Mouse (Mus musculus): ENCODE measurements around the gene Syce2.

Syce2 gene

GRCm38 (mm10) chr8:84838513-84838912, 33.4 kb upstream of the Syce2 start:
- CTCF ChIA-PET = interaction anchor here in 1 of 4 experiments (1.7 kb wide), 1 partner anchor 129 kb away, joined by 5 read pairs; no protein-coding TSS in a partner anchor
- POLR2A ChIA-PET = interaction anchor here (0.5 to 26.4 kb wide), 19 partner anchors 3 to 208 kb away, joined by 3 to 705 read pairs (median 5); partner anchors contain the start of genes Calr (in 4 of the 4), Dand5 (in 2 of the 4), Farsa (in 2 of the 4) and Syce2 (in 2 of the 4)

- ChIA-PET CTCF (interaction anchor here in 2 of 4 experiments (1.0 to 1.7 kb wide), 3 partner anchors 90 to 136 kb away, joined by 3 to 5 read pairs (median 3); no protein-coding TSS in a partner anchor), POLR2A (interaction anchor here in 3 of 4 experiments (1.1 to 26.4 kb wide), 22 partner anchors 2 to 197 kb away, joined by 3 to 705 read pairs (median 7); partner anchors contain the start of genes Syce2 (in 3 of the 3), Calr (in 2 of the 3), Dand5 (in 2 of the 3) and Farsa (in 2 of the 3))
These were observed 32.5 kb upstream of the Syce2 start for GRCm38 (mm10) chr8:84839411-84839810.

- ChIA-PET CTCF (interaction anchor here in 2 of 4 experiments (1.0 to 1.1 kb wide), 2 partner anchors 90 to 135 kb away, joined by 3 read pairs; no protein-coding TSS in a partner anchor), POLR2A (interaction anchor here in 3 of 4 experiments (1.1 to 26.4 kb wide), 26 partner anchors 7 to 773 kb away, joined by 3 to 705 read pairs (median 8); partner anchors contain the start of genes Syce2 (in 3 of the 3), Farsa (in 2 of the 3), Calr (in 1 of the 3) and Dand5 (in 1 of the 3))
These were observed 32.0 kb upstream of the Syce2 start for GRCm38 (mm10) chr8:84839875-84840247.

GRCm38 (mm10) chr8:84840248-84840999, 31.5 kb upstream of the Syce2 start, which contains the start of gene Rad23a:
Gene Rad23a (minus strand): TSS chr8:84840665.
- ChIA-PET POLR2A (interaction anchor here (0.6 to 26.4 kb wide), 63 partner anchors 6 to 774 kb away, joined by 3 to 705 read pairs (median 4); partner anchors contain the start of genes Farsa (in 4 of the 4), Gcdh (in 3 of the 4), Syce2 (in 3 of the 4) and Calr (in 1 of the 4)), CTCF (interaction anchor here in 3 of 4 experiments (0.7 to 1.7 kb wide), 9 partner anchors 18 to 153 kb away, joined by 3 to 9 read pairs (median 4); partner anchors contain the start of genes Dand5 (in 1 of the 3), Nacc1 (in 1 of the 3) and Syce2 (in 1 of the 3))

- ChIA-PET POLR2A (interaction anchor here (0.6 to 26.4 kb wide), 46 partner anchors 9 to 775 kb away, joined by 3 to 705 read pairs (median 6); partner anchors contain the start of genes Farsa (in 4 of the 4), Syce2 (in 3 of the 4), Gcdh (in 2 of the 4) and Dand5 (in 1 of the 4)), CTCF (interaction anchor here in 2 of 4 experiments (0.9 to 1.7 kb wide), 6 partner anchors 19 to 154 kb away, joined by 3 to 9 read pairs (median 4); partner anchors contain the start of genes Dand5 (in 1 of the 2), Nacc1 (in 1 of the 2) and Syce2 (in 1 of the 2))
These were observed 30.4 kb upstream of the Syce2 start for GRCm38 (mm10) chr8:84841514-84841913.

DNA sequence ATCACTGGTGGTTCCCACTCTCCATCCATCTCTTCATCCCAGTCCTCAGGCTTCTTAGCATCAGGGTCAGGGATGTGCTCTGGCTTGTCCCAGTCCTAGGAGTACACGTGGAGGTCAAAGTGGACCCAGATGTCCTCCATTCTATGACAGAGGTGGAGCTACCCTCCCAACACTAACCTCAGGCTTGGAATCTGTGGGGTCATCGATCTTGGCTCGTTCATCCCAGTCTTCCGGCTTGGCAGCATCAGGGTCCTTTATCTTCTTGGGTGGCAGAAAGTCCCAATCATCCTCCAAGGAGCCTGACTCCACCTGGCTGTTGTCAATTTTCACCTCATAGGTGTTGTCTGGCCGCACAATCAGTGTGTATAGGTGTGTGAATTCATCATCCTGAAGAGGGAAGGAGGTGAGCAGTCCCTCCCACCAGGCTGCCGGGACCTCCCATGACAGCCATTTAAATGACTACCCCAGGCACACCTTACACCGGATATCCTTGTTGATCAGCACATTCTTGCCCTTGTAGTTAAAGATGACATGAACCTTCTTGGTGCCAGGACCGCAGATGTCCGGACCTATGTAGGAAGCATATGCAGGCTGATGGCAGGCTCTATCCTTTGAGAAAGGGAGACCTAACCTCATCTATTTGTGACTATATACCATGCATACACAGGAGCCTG, 27.4 kb upstream of the Syce2 start:
- POLR2A ChIA-PET = interaction anchor here in 3 of 4 experiments (0.6 to 26.4 kb wide), 18 partner anchors 9 to 238 kb away, joined by 3 to 705 read pairs (median 15); partner anchors contain the start of genes Farsa (in 3 of the 3), Syce2 (in 3 of the 3), Dand5 (in 2 of the 3) and Gadd45gip1 (in 2 of the 3)
- CTCF ChIA-PET = no interaction called here

DNA sequence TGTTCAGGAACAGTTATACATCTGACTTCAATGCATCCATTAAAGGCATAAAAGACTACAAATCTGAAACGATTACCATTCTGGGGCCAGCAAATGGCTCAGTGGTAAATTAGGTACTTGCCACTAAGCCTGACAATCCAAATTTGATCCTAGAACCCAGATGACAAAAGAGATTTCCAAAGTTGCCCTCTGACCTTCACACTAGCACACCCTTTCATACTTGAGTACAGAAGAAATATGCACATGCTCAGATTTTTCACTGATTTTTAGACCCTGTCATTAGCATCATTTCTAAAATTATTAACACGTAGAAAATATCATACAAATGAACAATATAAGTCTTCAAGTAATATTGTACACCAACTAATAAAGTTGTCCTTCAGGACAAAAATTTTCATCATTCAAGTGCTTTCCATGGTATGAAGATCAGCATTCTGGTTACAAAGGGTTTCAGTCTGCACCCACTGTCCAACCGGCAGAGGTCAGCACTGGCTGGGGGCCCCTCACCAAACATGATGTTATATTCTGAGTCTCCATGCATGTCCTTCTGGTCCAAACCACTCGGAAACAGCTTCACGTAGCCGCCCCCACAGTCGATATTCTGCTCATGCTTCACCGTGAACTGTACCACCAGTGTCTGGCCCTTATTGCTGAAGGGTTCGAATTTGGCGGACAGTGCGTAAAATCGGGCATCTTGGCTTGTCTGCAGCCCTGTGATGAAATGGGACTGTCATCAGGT, 26.4 kb upstream of the Syce2 start:
- POLR2A ChIA-PET = interaction anchor here (0.6 to 26.4 kb wide), 72 partner anchors 10 to 344 kb away, joined by 3 to 705 read pairs (median 8); partner anchors contain the start of genes Farsa (in 3 of the 4), Gcdh (in 3 of the 4), Syce2 (in 3 of the 4) and Dand5 (in 2 of the 4)
- CTCF ChIA-PET = interaction anchor here in 3 of 4 experiments (0.5 to 3.0 kb wide), 4 partner anchors 12 to 108 kb away, joined by 3 to 9 read pairs (median 4); partner anchors contain the start of gene Farsa (in 1 of the 3)

DNA sequence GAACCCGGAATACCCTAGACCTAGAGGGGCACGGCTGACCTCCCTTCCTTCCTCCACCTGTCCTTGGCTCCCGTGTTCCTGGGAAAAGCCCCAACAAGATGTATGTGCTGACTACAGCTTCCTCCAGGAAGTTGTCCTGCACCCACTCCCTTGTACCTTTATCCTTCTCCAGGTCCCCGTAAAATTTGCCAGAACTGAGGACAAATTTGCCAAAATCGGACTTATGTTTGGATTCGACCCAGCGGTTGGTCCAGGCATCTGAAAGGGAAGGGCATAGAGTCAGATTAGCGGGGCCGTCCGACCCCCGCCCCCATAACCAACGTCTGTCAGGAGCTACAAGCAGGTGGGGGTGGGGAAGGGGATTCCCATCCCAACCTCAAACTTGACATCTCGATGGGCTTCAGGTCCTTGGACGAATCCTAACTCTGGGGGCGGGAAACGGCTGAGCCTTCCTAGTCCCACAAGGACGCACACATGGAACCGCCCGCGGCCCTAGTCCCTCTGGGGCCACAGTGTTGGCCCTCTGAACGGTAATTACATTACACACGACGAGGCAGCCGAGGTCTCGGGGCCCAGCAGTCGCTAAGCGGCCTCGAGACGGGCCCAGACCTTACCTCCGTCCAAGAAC, 25.7 kb upstream of the Syce2 start:
- ChIA-PET CTCF (interaction anchor here (0.5 to 3.0 kb wide), 9 partner anchors 11 to 159 kb away, joined by 3 to 9 read pairs (median 5); partner anchors contain the start of genes Farsa (in 1 of the 4) and Nacc1 (in 1 of the 4)), POLR2A (interaction anchor here (0.6 to 26.4 kb wide), 142 partner anchors 8 to 780 kb away, joined by 3 to 705 read pairs (median 6); partner anchors contain the start of genes Farsa (in 4 of the 4), Dhps (in 3 of the 4), Dnase2a (in 3 of the 4) and Gadd45gip1 (in 3 of the 4))

DNA sequence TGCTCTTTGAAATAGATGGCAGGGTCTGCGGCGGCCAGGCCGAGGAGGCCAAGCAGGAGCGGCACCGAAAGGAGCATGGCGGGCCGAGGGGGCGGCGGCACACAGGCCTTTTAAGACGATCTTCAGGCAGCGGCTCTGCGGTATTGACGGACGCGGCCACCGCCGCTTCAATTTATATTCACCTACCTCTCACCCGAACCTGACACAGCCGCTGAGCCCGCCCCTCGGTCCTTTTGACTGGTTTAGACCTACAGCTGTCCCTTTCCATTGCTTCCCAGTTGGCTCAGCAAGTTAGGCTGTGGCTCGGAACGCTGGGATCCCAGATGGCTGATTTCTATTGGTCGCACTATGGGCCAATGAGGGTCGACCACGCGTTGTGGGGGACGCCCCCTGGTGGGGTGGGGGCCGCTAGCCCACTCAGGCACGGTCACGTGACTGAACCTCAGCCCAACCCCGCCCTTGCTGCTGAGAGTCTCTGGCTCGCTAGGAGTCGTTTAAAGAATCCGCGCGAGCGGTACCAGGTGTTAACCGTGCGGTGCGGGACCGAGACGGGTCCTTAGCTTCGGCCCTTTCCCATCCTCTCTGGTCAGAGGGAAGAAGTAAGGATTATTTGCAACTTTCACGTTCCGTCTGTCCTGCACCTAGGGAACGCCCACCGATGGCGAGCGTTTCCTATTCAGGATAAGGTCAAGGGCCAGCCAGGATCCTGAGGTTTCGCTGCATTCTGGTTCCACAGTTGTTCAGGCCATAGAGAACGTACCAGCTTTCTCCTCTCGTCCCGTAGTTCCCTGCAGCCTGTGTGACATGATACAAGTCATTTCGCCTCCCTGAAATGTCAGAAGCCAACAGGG, 25.0 kb upstream of the Syce2 start, which contains the start of gene Calr:
Gene Calr (minus strand): TSS at position 213 of the 851 bp plus-strand sequence.
- POLR2A ChIA-PET = interaction anchor here (0.5 to 26.4 kb wide), 185 partner anchors 8 to 781 kb away, joined by 3 to 705 read pairs (median 5); partner anchors contain the start of genes Farsa (in 4 of the 4), Syce2 (in 4 of the 4), Dhps (in 3 of the 4) and Dnase2a (in 3 of the 4)
- CTCF ChIA-PET = interaction anchor here (0.6 to 3.0 kb wide), 10 partner anchors 10 to 160 kb away, joined by 3 to 9 read pairs (median 4); partner anchors contain the start of genes Farsa (in 1 of the 4) and Nacc1 (in 1 of the 4)

DNA sequence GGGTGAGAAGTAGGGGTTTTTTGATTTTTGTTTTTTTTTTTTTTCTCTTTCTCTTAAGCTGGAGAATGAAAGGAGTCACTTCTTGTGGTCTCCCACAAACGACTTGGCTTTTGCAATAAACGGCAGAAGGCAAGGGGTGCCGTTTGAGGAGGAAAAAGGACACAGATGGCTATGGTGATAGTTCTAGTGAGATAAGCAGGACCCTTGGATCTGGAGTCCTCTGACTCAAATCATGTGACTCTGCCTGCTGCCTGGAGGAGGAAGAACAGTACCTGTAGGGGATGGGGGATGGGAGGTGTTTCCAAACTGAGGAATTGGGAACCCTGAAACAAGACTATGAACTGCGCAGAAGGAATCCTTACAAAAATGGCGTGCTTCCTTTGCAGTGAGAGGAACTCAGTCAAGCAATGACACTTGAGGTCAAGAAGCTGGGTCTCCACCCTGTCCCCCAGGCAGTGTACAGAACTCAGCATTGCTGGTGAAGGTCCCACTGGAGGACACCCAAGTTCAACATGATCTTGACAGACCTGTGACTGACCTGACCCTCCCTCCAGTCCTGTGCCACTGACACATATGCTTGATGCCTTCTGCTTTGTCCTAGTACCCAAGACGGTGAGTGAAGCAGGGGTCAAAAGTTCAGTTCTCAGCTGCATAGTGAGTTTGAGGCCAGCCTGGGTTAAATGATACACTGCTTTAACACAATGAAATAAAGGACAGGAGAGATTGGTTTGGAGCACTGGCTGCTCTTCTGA, 24.1 kb upstream of the Syce2 start:
- CTCF ChIA-PET = interaction anchor here in 3 of 4 experiments (0.6 to 3.0 kb wide), 6 partner anchors 9 to 142 kb away, joined by 3 to 9 read pairs (median 5); partner anchors contain the start of genes Farsa (in 1 of the 3) and Syce2 (in 1 of the 3)
- POLR2A ChIA-PET = interaction anchor here (0.5 to 26.4 kb wide), 117 partner anchors 9 to 828 kb away, joined by 3 to 705 read pairs (median 7); partner anchors contain the start of genes Farsa (in 4 of the 4), Syce2 (in 4 of the 4), Gcdh (in 3 of the 4) and Dand5 (in 2 of the 4)

DNA sequence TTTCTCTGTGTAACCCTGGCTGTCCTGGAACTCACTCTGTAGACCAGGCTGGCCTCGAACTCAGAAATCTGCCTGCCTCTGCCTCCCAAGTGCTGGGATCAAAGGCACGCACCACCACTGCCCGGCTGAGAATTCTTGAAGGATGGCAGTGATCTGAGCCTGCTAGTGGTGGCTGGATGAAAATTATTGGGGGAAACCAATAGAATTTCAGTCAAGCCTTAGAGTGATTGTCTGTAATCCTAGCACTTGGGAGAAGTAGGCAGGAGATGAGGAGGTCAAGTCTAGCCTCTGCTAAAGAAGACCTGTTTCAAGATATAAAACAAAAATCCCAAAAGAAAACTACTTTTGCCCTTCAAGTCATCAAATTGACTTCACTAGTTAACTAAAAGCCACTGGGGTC, 15.5 kb upstream of the Syce2 start:
- POLR2A ChIA-PET = interaction anchor here (0.6 to 23.0 kb wide), 59 partner anchors 9 to 586 kb away, joined by 3 to 705 read pairs (median 5); partner anchors contain the start of genes Calr (in 4 of the 4), Rad23a (in 4 of the 4), Syce2 (in 4 of the 4) and Tnpo2 (in 3 of the 4)
- CTCF ChIA-PET = interaction anchor here in 3 of 4 experiments (0.6 to 1.8 kb wide), 8 partner anchors 9 to 140 kb away, joined by 3 to 9 read pairs (median 4); partner anchors contain the start of genes Calr (in 1 of the 3) and Dnase2a (in 1 of the 3)

DNA sequence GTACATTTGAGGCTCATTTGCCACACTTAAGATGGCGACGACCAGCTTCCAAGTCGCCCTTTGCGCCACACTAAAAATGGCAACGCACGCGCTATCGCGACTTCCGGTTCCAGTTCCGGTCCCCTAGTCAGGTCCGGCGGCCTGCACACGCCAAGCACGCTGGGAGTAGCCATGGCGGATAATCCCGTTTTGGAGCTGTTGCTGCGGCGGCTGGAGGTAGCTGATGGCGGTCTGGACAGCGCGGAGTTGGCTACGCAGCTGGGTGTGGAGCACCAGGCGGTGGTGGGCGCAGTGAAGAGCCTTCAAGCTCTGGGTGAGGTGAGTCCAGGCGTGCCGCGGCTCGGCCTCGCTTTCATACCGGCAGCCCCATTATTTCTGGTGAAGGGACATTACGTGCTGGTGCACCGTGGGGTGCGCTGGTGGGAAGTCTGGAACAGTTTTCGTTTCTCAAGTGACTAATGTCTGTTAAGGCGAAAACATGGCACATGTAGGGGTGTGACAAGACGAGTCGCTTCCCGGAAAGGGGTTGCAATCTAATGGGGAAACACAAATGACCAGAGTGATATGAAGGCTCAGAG, 15.0 kb upstream of the Syce2 start, which contains the start of gene Farsa:
Gene Farsa (plus strand): TSS at position 126 of the 578 bp plus-strand sequence.
- CTCF ChIA-PET = interaction anchor here in 3 of 4 experiments (0.6 to 1.8 kb wide), 11 partner anchors 10 to 180 kb away, joined by 3 to 9 read pairs (median 3); partner anchors contain the start of genes Calr (in 1 of the 3), Dnase2a (in 1 of the 3), Syce2 (in 1 of the 3) and Tnpo2 (in 1 of the 3)
- POLR2A ChIA-PET = interaction anchor here (0.6 to 23.0 kb wide), 69 partner anchors 10 to 587 kb away, joined by 3 to 705 read pairs (median 4); partner anchors contain the start of genes Calr (in 4 of the 4), Rad23a (in 4 of the 4), Syce2 (in 4 of the 4) and Tnpo2 (in 3 of the 4)

Measured in embryonic stem cell, embryonic (primary cell).